Mouse (Mus musculus): Measurements from ENCODE around the gene Pknox1.

Pknox1 gene

DNA sequence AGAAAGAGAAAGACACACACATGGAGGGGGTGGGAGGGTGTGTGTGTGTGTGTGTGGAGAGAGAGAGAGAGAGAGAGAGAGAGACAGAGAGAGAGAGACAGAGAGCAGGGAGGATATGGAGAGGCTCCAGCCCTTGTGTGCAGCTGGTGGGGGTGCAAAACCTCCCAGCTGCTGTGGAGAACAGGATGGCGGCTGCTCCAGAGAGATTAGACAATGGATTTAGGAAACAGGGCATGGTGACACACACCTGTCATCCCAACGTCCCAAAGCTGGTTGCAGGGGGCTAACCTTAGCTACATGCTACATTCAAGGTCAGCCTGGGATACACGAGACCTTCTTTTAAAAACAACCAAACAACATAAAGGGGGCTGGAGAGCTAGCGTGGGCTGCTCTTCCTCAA lies 8.3 kb upstream of the Pknox1 start:
- no peak for DNase-seq (ENCODE audit: low spot score)

DNA sequence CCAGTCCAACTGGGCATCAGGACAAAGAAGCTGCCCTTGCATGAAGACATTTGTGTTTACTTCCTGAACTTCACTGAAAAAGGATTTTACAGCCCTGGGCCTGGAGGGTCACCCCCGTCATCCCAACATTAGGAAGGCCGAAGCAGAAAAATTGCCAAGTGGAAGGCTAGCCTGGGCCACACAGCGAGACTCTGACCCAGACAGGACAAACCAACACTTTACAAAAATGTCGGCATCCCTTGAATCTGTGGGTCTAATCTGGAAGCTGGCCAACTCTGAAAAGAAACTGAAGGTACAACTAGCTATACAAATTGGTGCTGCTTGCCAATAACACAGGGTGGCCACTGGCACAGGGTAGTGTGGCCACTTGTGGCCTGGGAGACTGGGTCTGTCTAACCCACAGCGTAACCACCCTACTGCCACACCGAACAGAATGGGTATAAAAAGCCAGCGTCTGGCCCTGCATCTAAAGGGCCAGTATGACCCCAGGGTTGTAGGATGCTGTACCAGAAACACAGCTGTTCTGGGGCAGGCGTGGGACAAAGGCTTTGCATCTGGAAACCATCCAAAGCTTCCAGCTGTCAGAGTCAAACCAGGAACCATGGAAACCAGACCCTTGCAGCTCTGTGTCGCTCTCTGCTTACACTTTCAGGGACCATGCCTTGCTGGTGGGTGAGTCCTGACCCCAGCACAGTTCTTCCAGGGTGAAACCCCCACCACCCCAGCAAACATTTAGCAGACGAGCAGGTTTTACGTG lies 7.2 kb upstream of the Pknox1 start:
- DNase-seq (ENCODE audit: low spot score): no peak

- no peak for DNase-seq (ENCODE audit: low spot score)
Observed at GRCm38 (mm10) chr17:31557947-31558542, 6.5 kb upstream of the Pknox1 start.

DNA sequence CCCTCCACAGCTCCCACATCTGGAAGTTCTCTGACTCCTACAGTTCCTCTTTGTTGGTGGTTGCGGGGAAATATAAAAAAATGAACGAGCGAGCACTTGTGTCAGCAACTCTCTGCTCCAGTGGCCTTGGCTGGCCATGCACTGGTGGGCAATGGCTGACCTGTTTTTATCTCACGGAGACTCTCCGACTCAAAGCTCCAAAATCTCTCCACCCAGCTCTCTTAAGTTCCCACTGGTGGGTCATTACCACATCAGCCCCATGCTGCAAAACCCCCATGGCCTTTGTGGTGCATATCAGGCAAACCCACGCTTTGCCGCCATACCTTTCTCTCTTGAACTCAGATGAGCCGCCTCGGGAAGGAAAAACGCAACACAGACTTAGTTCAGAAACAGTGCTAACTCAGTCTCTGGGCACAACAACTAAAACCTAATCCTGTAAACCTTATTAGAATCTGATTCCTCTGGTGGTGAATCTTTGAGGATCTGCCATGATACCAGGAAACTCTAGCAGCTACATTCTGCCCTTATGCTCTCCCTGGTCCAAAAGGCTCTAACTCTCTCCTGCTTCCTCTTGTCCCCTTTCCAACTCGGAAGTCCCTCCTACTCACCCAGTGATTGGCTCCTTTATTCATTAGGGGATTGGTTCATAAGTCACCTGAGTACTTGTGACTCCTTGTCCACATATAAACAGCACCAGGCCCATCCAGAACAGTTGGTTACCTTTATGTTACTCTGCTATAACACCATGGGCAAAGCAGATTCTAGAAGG lies 5.3 kb upstream of the Pknox1 start:
- no peak for DNase-seq (ENCODE audit: low spot score)

- peak; percentile 55 for DNase-seq (ENCODE audit: low spot score)
Observed at GRCm38 (mm10) chr17:31563632-31564014, 911 bp upstream of the Pknox1 start.

- DNase-seq (ENCODE audit: low spot score): no peak
Observed at GRCm38 (mm10) chr17:31564858-31565140, 265 bp downstream of the Pknox1 start.

- DNase-seq (ENCODE audit: low spot score): peak; percentile 66
Observed at GRCm38 (mm10) chr17:31565141-31566056, 865 bp downstream of the Pknox1 start.

DNA sequence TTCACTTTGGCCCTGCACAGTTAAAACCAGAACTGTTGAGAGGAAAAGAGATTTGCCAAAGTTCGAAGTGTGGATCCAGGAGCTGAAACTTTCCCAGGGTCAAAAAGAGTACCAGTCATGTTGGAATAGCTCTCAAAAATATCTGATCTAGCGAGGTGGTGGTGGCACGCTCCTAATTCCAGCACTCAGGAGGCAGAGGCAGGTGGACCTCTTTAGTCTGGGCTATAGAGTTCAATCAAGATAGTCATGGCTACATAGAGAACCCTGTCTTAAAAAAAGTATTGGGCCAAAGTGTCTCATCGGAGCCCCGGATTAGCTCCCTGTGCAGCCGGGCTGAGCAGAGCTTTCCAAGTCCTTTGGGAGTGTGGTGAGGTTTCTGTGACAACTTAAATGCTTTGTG lies 1.7 kb downstream of the Pknox1 start:
- DNase-seq (ENCODE audit: low spot score): no peak

DNA sequence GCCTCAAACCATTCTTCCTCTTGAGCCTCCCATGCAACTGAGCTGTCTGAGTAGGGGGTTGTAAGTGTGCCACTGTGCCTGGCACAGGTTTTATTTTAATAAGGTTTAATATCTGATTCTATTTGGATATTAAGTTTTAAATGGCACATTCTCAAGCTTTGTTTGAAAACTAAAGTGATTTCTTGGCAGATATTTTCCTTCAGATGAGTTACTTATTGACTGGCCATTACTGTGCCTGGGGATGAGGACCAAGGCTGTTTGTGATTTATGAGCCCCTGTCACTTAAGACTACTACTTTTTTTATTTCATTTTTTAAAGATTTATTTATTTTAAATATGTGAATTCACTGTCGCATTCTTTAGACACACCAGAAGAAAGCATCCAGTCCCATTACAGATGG lies 5.2 kb downstream of the Pknox1 start:
- no peak for DNase-seq (ENCODE audit: low spot score)

- DNase-seq (ENCODE audit: low spot score): no peak
Observed at GRCm38 (mm10) chr17:31570321-31570925, 5.9 kb downstream of the Pknox1 start.

DNA sequence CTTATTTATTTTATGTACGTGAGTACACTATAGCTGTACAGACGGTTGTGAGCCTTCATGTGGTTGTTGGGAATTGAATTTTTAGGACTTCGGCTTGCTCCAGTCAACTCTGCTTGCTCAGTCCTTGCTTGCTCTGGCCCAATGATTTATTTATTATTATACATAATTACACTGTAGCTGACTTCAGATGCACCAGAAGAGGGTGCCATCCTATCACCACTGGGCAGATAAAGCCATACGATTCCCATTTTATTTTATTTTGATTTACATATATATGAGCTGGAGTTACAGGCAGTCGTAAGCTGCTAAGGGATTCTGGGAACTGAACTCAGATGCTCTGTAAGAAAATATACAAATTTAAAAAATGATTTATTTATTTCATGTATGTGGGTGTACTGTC lies 7.2 kb downstream of the Pknox1 start:
- no peak for DNase-seq (ENCODE audit: low spot score)

DNA sequence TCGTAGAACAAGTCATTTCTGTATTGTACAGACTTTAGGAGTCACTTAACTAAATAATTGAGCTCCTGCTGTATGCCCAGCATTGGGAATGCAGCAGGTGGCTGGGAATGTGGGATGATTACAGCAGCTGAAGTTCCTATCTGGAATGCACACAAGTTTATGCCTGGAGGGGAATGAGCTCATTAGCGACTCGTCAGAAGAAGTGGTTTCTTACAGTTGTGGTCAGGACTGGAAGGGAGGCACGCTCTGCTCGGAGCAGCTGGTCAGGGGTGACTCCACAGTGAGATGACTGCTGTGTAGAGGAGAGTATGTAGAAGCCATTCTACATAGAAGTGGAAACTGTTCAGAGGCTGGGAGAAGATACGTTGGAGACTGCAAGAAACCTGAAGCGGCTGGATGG lies 10.1 kb downstream of the Pknox1 start:
- no peak for DNase-seq (ENCODE audit: low spot score)

- no peak for DNase-seq (ENCODE audit: low spot score)
Observed at GRCm38 (mm10) chr17:31576394-31577175, 12.1 kb downstream of the Pknox1 start.

DNA sequence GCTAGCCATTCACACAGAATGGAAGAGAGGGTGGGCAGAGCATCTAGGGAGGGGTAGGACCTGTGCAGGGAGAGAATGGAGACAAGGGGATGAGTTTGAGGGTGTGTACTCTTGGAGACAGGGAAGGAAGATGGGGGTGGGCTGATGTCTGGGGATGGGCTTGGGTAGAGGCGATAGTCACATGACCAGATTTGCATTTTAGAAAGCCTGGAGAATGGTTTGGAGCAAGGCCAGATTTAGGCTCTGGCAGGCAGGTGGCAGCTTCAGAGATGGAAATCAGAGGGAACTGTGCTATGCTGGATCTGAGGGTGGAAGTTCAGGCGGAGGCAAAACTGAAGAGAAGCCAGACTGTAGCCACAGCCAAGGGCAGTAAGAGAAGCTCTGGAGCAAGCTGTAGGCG lies 15.8 kb downstream of the Pknox1 start:
- no peak for DNase-seq (ENCODE audit: low spot score)

DNA sequence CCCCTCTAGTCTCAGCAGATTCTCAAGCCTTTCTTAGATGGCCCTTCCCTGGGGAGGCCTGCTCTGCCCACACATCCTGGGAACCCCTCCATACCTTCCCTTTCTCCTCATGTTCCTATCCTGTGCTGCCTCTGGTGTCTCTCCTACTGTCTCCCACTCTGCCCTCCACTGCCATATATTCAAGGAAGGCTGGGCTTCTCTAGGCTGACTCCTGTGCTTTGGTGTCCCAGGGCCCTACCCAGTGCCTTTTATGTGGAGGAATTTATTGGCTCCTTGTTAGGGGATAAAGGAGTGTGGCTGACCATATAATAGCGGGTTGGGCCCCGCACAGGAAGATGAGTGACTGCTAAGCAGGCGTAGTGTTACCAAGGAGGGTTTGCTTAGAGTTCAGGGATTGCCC lies 18.7 kb downstream of the Pknox1 start:
- DNase-seq (ENCODE audit: low spot score): no peak

DNA sequence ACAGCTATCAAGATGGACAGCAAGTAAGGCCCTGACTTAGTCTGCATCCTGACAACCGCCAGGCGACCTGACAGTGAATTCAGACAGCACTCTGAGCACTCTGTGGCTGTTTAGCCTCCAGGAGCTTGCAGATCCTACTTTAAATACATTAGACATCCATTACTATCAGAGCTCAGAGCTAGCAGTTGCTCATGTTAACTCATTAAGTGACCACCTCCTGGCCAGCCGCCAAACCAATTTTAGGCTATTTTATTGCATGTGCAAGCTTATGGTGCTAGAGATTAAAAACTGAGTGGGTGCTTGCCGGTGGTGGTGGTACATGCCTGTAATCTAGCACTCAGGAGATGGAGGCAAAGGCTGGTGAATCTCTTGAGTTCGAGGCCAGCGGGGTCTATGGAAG lies 19.2 kb downstream of the Pknox1 start:
- DNase-seq (ENCODE audit: low spot score): no peak

GRCm38 (mm10) chr17:31588115-31588514 lies 23.6 kb downstream of the Pknox1 start:
- no peak for DNase-seq (ENCODE audit: low spot score)

- no peak for DNase-seq (ENCODE audit: low spot score)
Observed at GRCm38 (mm10) chr17:31588726-31589125, 24.2 kb downstream of the Pknox1 start.

DNA sequence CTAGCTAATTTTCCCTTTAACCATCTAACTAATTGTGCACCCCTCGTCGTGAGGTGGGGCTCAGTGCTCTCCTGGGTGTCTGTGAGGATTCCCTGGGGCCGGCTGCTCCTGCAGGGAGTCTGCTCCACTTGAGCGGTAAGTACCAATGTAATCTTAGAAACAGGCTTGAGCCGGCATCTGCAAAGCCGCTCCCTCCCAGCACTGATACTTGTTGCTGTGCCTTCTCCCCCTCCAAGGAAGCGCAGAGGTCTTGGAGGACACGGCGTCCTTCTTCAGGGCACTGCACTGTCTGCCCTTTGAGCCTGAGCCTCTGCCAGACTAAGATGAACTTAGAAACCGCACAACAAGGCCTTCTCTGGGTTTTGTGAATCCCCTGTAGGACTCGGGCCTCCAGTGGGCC lies 26.3 kb downstream of the Pknox1 start:
- DNase-seq (ENCODE audit: low spot score): no peak

GRCm38 (mm10) chr17:31594590-31594989 lies 30.1 kb downstream of the Pknox1 start:
- peak; percentile 32 for DNase-seq (ENCODE audit: low spot score)

GRCm38 (mm10) chr17:31595077-31595476 lies 30.5 kb downstream of the Pknox1 start:
- peak; percentile 41 for DNase-seq (ENCODE audit: low spot score)
